Mouse (Mus musculus): ENCODE data around the gene Gm21760. TPM values are rescaled to one million over a fixed set of nuclear protein-coding genes. Genes with fewer than 3 reads are reported as not detected.
"Not testable (repeated sequence)": the region's sequence is repeated elsewhere in the genome, so short reads cannot be mapped to it uniquely, and the experiment has no call there.

Gene Gm21760
- polyA plus RNA-seq (2014; fragmentation: Nextera tagmentation; extraction: Ambion mirVana), result not detected in 2 replicates

DNA sequence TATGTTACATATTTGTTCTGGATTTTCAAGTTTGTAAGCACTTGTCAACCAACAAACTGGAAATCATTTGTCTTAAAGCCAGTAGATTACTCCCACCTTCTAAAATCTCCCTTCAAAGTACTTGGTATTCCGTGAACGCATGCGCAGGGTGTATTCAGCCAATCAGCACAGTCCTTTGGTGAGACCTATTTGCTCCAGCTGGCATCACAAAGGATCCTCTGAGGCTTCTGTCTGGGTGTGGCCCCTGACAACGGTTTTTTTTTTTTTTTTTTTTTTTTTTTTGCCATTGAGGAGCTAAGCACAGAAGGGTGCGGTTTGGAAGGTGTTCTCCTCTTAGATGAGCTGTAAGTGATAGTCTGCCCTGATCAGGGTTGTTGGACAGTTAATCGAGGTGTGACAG is at the start of gene Gm21760:
TSS of gene Gm21760 (plus strand) at position 301 of the 400 bp plus-strand sequence.
- not testable (repeated sequence) for H3K4me1 ChIP-seq (ENCODE audit: control insufficient read depth, insufficient read depth, low read length); H3K27ac ChIP-seq (replicated peaks; ENCODE audit: low read depth, low read length); H3K9ac ChIP-seq (replicated peaks; ENCODE audit: low read length); H3K36me3 ChIP-seq (ENCODE audit: control insufficient read depth, insufficient read depth, low read length); DNase-seq; H3K4me3 ChIP-seq (replicated peaks; ENCODE audit: low read depth, low read length); H3K27me3 ChIP-seq (ENCODE audit: control insufficient read depth, insufficient read depth, low read length); ATAC-seq (ENCODE audit: low FRiP score, low TSS enrichment); H3K4me2 ChIP-seq (ENCODE audit: low read length); H3K9me3 ChIP-seq (ENCODE audit: control insufficient read depth, low read length)
- WGBS, result no CpG with 5 or more reads among the region's 6 CpGs
